Mouse (Mus musculus) heart, adult 18-20 months (tissue): Measurements from ENCODE around the gene Efhc2. TPM values are rescaled to one million over a fixed set of nuclear protein-coding genes. Genes with fewer than 3 reads are reported as not detected.

Experiments used
- DNase-seq, 2 experiments: peaks; one replicate each; pipeline ENCODE4 v3.0.0; 2021 to 2022; ENCODE audit warnings: mixed read lengths in 1 of 2
- long read RNA-seq, 2 experiments: library from polyadenylated mRNA; stranded (forward); transcript quantifications; one replicate each; pipeline ENCODE4 v2.0.0; 2021
- total RNA-seq, 2 experiments: library from RNA; stranded (reverse); gene quantifications; 2 replicates each; pipeline ENCODE4 v1.2.3; 2021

Gene Efhc2
- under 1 TPM; 0.20 to 0.28 TPM for total RNA-seq
- long read RNA-seq, experiment 1: 0 reads
- long read RNA-seq, experiment 2: 0 reads

GRCm38 (mm10) chrX:17319126-17319583 is at the start of gene Efhc2:
TSS of gene Efhc2 (minus strand) at chrX:17319368.
- DNase-seq: peak; percentile 0 to 2

DNA sequence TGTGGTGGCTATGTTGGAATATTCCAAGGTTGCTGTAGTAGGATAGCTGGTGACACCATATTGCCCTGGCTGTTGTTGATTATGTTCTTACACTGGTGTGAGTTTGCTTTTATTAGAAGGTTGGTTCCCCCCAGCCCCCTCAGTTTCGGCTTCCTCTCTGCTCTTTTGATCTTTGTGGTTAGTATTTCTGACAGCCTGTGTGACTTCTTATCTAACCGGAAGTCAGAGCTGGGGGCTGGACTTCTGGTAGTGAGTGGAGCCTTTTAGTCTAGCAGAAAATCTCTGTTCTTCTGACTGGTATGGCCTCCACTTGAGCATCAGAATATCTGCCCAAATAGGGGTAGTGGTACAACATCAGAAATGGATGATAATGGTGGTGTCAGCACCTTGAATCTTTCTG is 45.9 kb upstream of the Efhc2 start:
- no peak for DNase-seq

GRCm38 (mm10) chrX:17300349-17300880 is 18.8 kb downstream of the Efhc2 start:
- DNase-seq: no peak

GRCm38 (mm10) chrX:17283899-17284298 is 35.3 kb downstream of the Efhc2 start:
- DNase-seq: no peak

DNA sequence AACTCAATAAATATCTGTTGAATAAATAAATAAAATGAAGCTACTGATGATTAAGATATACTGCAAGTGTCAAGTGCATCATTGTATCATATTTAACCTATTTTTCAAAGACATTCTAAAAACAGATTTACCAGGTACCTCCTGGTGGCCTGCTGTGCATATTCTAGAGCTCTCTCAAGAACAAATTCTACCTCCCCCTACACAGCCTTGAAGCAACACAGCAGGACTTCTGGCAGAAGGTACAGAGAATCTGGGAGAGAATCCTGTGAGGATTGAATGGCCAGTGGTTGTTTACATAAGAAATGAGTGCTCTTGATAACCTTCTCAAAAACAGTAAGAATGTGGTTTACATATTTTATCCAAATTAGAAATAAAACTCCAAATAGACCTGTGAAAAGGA is 94.0 kb downstream of the Efhc2 start:
- DNase-seq: no peak

GRCm38 (mm10) chrX:17217451-17217850 is 101.7 kb downstream of the Efhc2 start:
- DNase-seq: no peak

DNA sequence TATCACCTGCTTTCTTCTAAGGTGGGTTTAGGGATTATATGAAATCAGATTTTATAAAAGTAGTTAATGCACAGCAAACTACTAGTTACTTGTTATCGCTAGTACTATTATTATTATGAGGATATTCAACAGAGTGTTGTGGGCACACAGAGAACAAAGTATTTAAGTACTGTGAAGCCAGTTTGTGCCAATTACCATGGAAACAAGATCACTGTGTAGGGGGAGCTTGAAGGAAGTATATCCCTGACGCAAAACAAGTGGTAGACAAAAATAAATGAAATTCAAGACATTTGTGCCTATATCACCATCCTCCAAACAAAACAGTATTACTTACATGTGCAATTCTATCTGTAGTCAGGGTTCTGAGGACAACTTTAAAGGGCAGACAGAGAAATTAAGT is 105.7 kb downstream of the Efhc2 start:
- no peak for DNase-seq

DNA sequence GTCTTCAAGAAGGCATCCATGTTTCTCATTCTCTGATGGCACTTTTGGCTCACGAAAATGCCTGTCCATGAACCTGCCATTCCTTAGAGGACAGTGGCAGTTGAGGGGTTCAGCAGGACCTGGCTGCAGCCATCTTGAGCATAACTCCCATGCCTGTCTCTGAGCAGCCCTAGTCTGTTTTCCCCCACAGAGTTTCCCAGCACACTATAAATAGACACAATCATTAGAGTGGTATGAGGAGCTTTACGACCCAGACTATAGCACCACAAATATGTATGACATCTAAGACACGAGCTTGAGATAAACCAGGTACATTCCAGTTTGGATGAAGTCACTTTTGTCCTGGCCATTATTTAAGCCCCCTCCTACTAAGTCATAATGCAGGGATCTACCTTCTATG is 143.4 kb downstream of the Efhc2 start:
- DNase-seq: no peak

GRCm38 (mm10) chrX:17165638-17166037 is 153.5 kb downstream of the Efhc2 start:
- DNase-seq: no peak
